Mouse (Mus musculus): ENCODE data around the gene Sdk1. TPM values are rescaled to one million over a fixed set of nuclear protein-coding genes. Genes with fewer than 3 reads are reported as not detected.

Gene Sdk1
- polyA plus RNA-seq, 1 experiment from 2014 or later = 3.4 TPM

DNA sequence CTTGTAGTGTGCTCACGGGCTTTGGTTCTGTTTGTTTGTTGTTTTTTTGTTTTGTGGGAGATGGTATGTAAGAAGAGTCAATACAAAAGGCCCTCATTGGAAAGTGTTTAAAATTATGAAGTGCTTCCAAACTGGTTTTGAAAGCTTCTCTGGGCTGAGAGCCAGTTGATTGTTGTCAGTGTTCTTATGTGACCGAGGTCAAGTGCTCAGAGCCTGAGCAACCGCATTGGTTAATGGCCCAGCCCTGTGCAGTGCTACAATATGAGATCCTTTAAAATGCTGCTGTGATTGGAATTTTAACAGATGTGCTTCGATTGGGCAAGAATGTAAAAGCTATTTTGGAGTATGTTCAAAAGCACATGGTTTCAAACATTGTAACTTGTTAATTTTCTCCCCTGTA lies 127.3 kb downstream of the Sdk1 start:
- Histone ChIP-seq H3K36me3 (ENCODE audit: control insufficient read depth, insufficient read depth, low read length) (no peaks in the 10 kb centered on the region), H3K9ac (ENCODE audit: low read length) (no peak overlapping the region), H3K4me1 (ENCODE audit: control insufficient read depth, insufficient read depth, low read length) (peaks cover 6% of the 10 kb centered on the region), H3K27me3 (ENCODE audit: control insufficient read depth, insufficient read depth, low read length) (no peaks in the 10 kb centered on the region), H3K27ac (ENCODE audit: low read length) (no peak overlapping the region), H3K4me3 (replicated peaks; ENCODE audit: low read length) (no peak overlapping the region), H3K9me3 (replicated peaks; ENCODE audit: control insufficient read depth, low read length) (no peaks in the 10 kb centered on the region), H3K4me2 (ENCODE audit: low read depth, low read length) (no peak overlapping the region)
- peak; percentile 40; the same call in 1 of the 2 replicates for ATAC-seq (ENCODE audit: insufficient read depth, low FRiP score)
- 35% methylated on average over 4 of the region's 4 CpGs for WGBS

DNA sequence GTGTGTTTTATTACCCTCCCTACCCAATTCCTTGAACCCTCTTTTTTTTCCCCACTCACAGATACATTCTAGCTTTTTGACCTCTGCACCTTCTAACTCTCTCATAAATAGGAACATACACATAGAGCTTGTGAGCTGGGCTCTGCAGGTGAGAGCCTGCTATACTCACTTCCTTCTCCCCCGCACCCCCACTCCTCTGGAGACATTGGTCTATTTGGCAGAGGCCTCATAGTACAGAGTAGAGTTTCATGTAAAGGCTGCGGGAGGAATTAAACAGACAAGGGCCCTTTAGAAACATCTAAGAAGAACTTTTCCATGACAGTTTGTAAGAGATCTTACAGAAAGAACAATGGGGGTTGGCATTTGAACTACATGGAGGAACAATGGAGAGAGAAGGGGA lies 133.5 kb downstream of the Sdk1 start:
- Histone ChIP-seq H3K4me1 (ENCODE audit: control insufficient read depth, insufficient read depth, low read length) (peaks cover 15% of the 10 kb centered on the region), H3K36me3 (ENCODE audit: control insufficient read depth, insufficient read depth, low read length) (no peaks in the 10 kb centered on the region), H3K27ac (ENCODE audit: low read length) (no peak overlapping the region), H3K9ac (ENCODE audit: low read length) (no peak overlapping the region), H3K27me3 (ENCODE audit: control insufficient read depth, insufficient read depth, low read length) (no peaks in the 10 kb centered on the region), H3K9me3 (replicated peaks; ENCODE audit: control insufficient read depth, low read length) (no peaks in the 10 kb centered on the region), H3K4me3 (replicated peaks; ENCODE audit: low read length) (no peak overlapping the region), H3K4me2 (ENCODE audit: low read depth, low read length) (no peak overlapping the region)
- 66% methylated on average over 2 of the region's 2 CpGs for WGBS
- ATAC-seq (ENCODE audit: insufficient read depth, low FRiP score) = no peak

DNA sequence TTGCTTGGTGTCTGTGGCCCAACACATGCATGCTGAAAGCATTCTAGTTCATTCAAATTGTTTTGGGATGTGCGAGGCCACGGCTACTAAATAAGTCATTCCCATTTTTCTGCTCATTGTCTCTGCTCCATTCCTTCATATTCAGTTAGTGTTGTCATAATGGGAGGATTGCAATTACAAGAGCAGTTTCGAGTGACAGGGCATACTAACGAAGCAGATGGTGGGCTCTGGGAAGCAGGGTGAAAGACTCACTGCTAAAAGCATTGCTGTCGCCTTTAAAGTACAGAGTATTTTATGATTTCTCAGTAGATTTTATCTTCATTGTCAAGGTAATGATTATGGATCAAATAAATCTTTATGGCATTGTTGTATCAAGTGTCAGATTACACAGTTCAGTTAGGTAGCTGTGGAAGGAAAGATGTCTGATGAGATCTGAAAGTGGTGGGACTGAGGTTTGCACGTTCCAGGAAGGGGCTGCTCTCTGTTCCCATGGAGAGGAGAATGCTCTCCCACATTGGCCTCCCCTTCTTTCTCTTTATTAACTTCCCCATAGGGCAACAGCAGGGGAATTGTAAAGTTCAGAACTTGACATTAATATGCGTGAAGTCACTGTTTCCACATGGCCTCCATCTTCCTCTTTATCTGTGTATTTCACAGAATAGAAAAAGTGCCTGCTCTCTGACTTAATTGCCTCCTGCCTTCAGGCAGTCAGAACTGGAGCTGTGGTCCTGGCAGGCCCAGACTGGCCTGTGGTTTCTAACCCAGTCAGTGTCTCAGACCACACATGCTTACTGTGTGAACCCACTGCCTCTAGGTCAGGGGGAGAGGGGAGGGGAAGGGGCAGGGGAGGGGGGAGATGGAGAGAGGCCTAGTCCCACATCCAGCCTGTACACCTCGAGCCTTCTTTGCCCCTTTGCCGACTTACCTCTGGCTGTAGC lies 138.8 kb downstream of the Sdk1 start:
- no peaks in the 10 kb centered on the region for H3K36me3 ChIP-seq (ENCODE audit: control insufficient read depth, insufficient read depth, low read length)
- no peak overlapping the region for H3K4me3 ChIP-seq (replicated peaks; ENCODE audit: low read length)
- 0 out of 2 replicates have a peak, but pooled peaks have one; percentile 33 for ATAC-seq (ENCODE audit: insufficient read depth, low FRiP score)
- H3K4me1 ChIP-seq (ENCODE audit: control insufficient read depth, insufficient read depth, low read length) = peaks cover 11% of the 10 kb centered on the region
- H3K4me2 ChIP-seq (ENCODE audit: low read depth, low read length) = no peak overlapping the region
- H3K9ac ChIP-seq (ENCODE audit: low read length) = no peak overlapping the region
- peak overlapping the region; percentile 38; the same call in 1 of the 2 replicates for H3K27ac ChIP-seq (ENCODE audit: low read length)
- 50% methylated on average over 9 of the region's 9 CpGs for WGBS
- no peaks in the 10 kb centered on the region for H3K9me3 ChIP-seq (replicated peaks; ENCODE audit: control insufficient read depth, low read length)
- no peaks in the 10 kb centered on the region for H3K27me3 ChIP-seq (ENCODE audit: control insufficient read depth, insufficient read depth, low read length)

DNA sequence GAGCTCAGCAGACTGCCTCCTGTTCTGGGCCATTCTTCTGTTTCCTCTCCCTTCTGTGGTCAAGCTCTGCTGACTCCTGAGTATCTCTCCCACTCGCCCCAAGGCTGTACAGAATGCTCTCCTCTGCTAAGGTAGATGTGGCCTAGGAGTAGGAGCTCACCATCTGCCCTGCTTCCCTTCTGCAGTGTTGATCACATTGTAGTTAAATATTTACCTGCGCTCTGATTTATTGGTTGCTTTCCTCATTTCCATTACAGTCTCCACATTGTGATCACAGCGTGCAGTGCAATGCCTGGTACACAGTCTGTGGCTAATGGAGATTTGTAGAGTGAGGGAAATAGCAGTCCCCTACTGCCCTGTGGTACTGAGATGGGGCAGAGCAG lies 139.5 kb downstream of the Sdk1 start:
- no peak overlapping the region for H3K4me2 ChIP-seq (ENCODE audit: low read depth, low read length)
- H3K9ac ChIP-seq (ENCODE audit: low read length) = no peak overlapping the region
- H3K27ac ChIP-seq (ENCODE audit: low read length) = peak overlapping the region; percentile 38; the same call in 1 of the 2 replicates
- no peaks in the 10 kb centered on the region for H3K36me3 ChIP-seq (ENCODE audit: control insufficient read depth, insufficient read depth, low read length)
- no peak overlapping the region for H3K4me3 ChIP-seq (replicated peaks; ENCODE audit: low read length)
- 77% methylated on average over 3 of the region's 3 CpGs for WGBS
- no peak for ATAC-seq (ENCODE audit: insufficient read depth, low FRiP score)
- no peaks in the 10 kb centered on the region for H3K27me3 ChIP-seq (ENCODE audit: control insufficient read depth, insufficient read depth, low read length)
- no peaks in the 10 kb centered on the region for H3K9me3 ChIP-seq (replicated peaks; ENCODE audit: control insufficient read depth, low read length)
- peaks cover 7% of the 10 kb centered on the region; the same call in 1 of the 2 replicates for H3K4me1 ChIP-seq (ENCODE audit: control insufficient read depth, insufficient read depth, low read length)

DNA sequence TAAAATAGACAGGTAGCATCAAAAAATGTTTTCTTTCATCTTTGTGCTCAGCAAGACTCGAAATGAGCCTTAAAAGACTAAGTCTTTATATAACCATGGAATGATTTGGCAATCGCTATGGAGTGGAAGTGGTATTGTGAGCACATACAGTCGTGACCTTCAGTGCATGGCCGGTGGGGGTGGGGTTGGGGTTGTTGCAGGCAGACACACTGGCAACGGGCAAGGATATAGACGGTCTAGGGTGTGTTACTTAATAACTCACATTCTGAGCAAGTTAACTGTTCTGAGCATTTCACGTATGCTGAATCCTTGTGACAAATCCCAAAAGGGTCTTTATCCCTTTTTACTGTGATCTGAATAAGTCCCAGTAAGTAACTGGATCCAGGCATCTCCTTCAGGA lies 140.3 kb downstream of the Sdk1 start:
- no peak overlapping the region for H3K27ac ChIP-seq (ENCODE audit: low read length)
- no peaks in the 10 kb centered on the region for H3K27me3 ChIP-seq (ENCODE audit: control insufficient read depth, insufficient read depth, low read length)
- no peak overlapping the region for H3K9ac ChIP-seq (ENCODE audit: low read length)
- 78% methylated on average over 7 of the region's 7 CpGs for WGBS
- H3K9me3 ChIP-seq (replicated peaks; ENCODE audit: control insufficient read depth, low read length) = no peaks in the 10 kb centered on the region
- H3K4me2 ChIP-seq (ENCODE audit: low read depth, low read length) = no peak overlapping the region
- H3K36me3 ChIP-seq (ENCODE audit: control insufficient read depth, insufficient read depth, low read length) = no peaks in the 10 kb centered on the region
- no peak for ATAC-seq (ENCODE audit: insufficient read depth, low FRiP score)
- H3K4me1 ChIP-seq (ENCODE audit: control insufficient read depth, insufficient read depth, low read length) = peaks cover 7% of the 10 kb centered on the region; the same call in 1 of the 2 replicates
- H3K4me3 ChIP-seq (replicated peaks; ENCODE audit: low read length) = no peak overlapping the region

DNA sequence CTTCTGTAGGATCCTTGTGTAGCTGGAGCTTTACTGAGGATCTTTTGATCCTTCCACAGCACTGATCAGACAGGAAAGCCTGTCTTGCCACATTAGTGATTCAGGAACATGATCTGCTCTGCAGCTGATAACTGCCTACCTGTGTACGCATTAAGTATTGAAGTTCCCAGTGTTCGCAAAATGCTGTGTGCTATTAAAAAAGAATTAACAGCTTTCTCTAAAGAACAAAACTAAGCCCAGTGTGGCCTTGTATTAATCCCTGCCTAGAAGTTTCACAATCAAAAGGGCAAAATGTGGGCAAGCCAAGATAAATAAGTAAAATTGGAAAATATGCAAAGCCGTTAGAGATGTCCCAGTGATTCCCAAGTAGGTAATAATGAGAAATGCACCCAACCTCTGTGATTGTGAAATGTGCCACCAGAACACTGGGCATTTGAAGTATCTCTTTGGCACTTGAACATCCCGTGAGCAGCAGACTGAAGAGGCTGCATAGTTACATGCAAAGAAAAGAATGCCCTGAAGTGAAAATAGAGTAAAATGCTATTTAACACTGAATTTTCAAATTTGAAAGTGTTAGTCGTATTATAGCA lies 141.1 kb downstream of the Sdk1 start:
- Histone ChIP-seq H3K4me1 (ENCODE audit: control insufficient read depth, insufficient read depth, low read length) (peaks cover 7% of the 10 kb centered on the region; the same call in 1 of the 2 replicates), H3K4me3 (replicated peaks; ENCODE audit: low read length) (no peak overlapping the region), H3K27me3 (ENCODE audit: control insufficient read depth, insufficient read depth, low read length) (no peaks in the 10 kb centered on the region), H3K36me3 (ENCODE audit: control insufficient read depth, insufficient read depth, low read length) (no peaks in the 10 kb centered on the region), H3K9ac (ENCODE audit: low read length) (no peak overlapping the region), H3K27ac (ENCODE audit: low read length) (no peak overlapping the region), H3K9me3 (replicated peaks; ENCODE audit: control insufficient read depth, low read length) (no peaks in the 10 kb centered on the region), H3K4me2 (ENCODE audit: low read depth, low read length) (no peak overlapping the region)
- no peak for ATAC-seq (ENCODE audit: insufficient read depth, low FRiP score)
- WGBS = 83% methylated on average over 5 of the region's 5 CpGs

DNA sequence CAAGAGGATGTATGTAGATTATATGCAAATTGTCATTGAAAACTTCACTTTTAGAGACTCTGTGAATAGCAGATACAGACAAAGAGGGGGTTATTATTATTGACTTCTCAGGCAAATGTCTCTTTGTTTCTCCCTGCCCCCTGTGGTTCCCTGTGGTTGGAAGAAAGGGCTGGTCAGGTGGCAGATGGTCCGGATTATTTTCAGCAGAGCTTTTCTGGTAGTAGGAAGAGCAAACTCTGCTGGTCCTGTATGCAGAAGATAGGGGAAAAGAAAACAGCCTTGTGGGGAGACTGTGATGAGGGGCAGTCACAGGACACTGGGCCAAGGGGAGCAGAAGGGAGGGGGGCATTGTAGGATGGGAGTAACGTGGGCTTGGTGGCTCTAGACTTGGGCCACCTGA lies 147.2 kb downstream of the Sdk1 start:
- Histone ChIP-seq H3K36me3 (ENCODE audit: control insufficient read depth, insufficient read depth, low read length) (no peaks in the 10 kb centered on the region), H3K27me3 (ENCODE audit: control insufficient read depth, insufficient read depth, low read length) (no peaks in the 10 kb centered on the region), H3K4me1 (ENCODE audit: control insufficient read depth, insufficient read depth, low read length) (no peaks in the 10 kb centered on the region), H3K9ac (ENCODE audit: low read length) (no peak overlapping the region), H3K9me3 (replicated peaks; ENCODE audit: control insufficient read depth, low read length) (no peaks in the 10 kb centered on the region), H3K27ac (ENCODE audit: low read length) (no peak overlapping the region), H3K4me2 (ENCODE audit: low read depth, low read length) (no peak overlapping the region), H3K4me3 (replicated peaks; ENCODE audit: low read length) (no peak overlapping the region)
- no peak for ATAC-seq (ENCODE audit: insufficient read depth, low FRiP score)
- WGBS = 60% methylated on average over 2 of the region's 2 CpGs

DNA sequence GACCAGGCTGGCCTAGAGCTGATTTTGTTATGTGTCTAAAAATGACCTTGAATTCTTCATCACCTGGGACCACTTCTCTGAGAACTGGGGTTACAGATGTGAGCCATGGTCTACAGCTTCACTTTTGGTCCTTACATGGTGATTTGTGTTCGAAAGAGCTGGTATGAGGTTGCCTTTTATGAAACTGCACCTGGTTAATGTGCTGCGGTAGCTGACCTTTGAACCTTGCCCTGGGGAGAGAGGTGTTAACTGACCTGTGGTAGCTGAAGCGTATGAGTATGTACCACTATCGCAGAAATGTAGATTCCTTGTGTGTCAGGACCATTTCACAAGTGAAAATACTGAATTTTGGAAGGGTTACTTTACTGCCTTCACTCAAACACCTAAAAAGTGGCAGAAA lies 149.3 kb downstream of the Sdk1 start:
- Histone ChIP-seq H3K9ac (ENCODE audit: low read length) (no peak overlapping the region), H3K4me2 (ENCODE audit: low read depth, low read length) (no peak overlapping the region), H3K27ac (ENCODE audit: low read length) (no peak overlapping the region), H3K27me3 (ENCODE audit: control insufficient read depth, insufficient read depth, low read length) (no peaks in the 10 kb centered on the region), H3K4me3 (replicated peaks; ENCODE audit: low read length) (no peak overlapping the region), H3K36me3 (ENCODE audit: control insufficient read depth, insufficient read depth, low read length) (no peaks in the 10 kb centered on the region), H3K4me1 (ENCODE audit: control insufficient read depth, insufficient read depth, low read length) (no peaks in the 10 kb centered on the region), H3K9me3 (replicated peaks; ENCODE audit: control insufficient read depth, low read length) (no peaks in the 10 kb centered on the region)
- ATAC-seq (ENCODE audit: insufficient read depth, low FRiP score) = no peak
- 74% methylated on average over 4 of the region's 4 CpGs for WGBS

DNA sequence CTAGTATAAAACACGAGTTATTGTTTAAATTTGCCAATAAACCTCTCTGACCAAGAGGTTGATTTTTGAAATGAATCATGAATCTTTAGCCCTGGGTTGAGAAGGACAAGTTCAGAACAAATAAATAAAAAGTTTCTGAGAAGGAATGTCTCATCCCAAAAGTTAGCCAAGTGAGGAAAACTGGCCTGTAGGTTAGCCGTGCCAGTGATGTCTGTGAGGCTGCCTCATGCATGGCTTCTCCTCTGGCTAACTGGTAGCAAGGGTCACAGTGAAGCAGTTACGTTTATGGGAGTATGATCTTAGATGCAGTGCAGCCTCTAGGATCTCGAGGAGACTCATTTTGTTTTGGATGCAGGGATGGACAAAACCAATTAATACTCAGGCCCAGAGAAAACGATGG lies 149.9 kb downstream of the Sdk1 start:
- Histone ChIP-seq H3K4me1 (ENCODE audit: control insufficient read depth, insufficient read depth, low read length) (no peaks in the 10 kb centered on the region), H3K9ac (ENCODE audit: low read length) (no peak overlapping the region), H3K9me3 (replicated peaks; ENCODE audit: control insufficient read depth, low read length) (no peaks in the 10 kb centered on the region), H3K4me3 (replicated peaks; ENCODE audit: low read length) (no peak overlapping the region), H3K36me3 (ENCODE audit: control insufficient read depth, insufficient read depth, low read length) (no peaks in the 10 kb centered on the region), H3K27ac (ENCODE audit: low read length) (no peak overlapping the region), H3K27me3 (ENCODE audit: control insufficient read depth, insufficient read depth, low read length) (no peaks in the 10 kb centered on the region), H3K4me2 (ENCODE audit: low read depth, low read length) (no peak overlapping the region)
- WGBS = 58% methylated on average over 5 of the region's 5 CpGs
- no peak for ATAC-seq (ENCODE audit: insufficient read depth, low FRiP score)
